Mouse (Mus musculus) bone marrow macrophage, adult 2 months (primary cell): ENCODE measurements around the gene Trim34b. TPM values are rescaled to one million over a fixed set of nuclear protein-coding genes. Genes with fewer than 3 reads are reported as not detected.
"Not testable (repeated sequence)": the region's sequence is repeated elsewhere in the genome, so short reads cannot be mapped to it uniquely, and the experiment has no call there.

Experiments used
- H3K27ac ChIP-seq: 2 replicates; pipeline ENCODE4 v1.5.1; 2012; ENCODE audit warnings: low read depth, low read length; ENCODE audit not compliant: insufficient read depth
- H3K4me1 ChIP-seq: 2 replicates; pipeline ENCODE4 v1.6.1; 2012; ENCODE audit warnings: low read length; ENCODE audit not compliant: control insufficient read depth, insufficient read depth
- H3K4me3 ChIP-seq: 2 replicates; pipeline ENCODE4 v1.5.1; 2012; ENCODE audit warnings: mild to moderate bottlenecking, low read length, moderate library complexity; ENCODE audit not compliant: insufficient read depth
- CTCF ChIP-seq: IDR thresholded peaks from 2 replicates; pipeline ENCODE4 v1.5.1; 2012; ENCODE audit warnings: low read depth, mild to moderate bottlenecking, low read length, moderate library complexity
- POLR2A ChIP-seq: IDR thresholded peaks from 2 replicates; pipeline ENCODE4 v1.6.1; 2012; ENCODE audit warnings: mild to moderate bottlenecking, low read depth, low read length, borderline replicate concordance
- polyA plus RNA-seq: library from polyadenylated mRNA; stranded (reverse); fragments of >200 nt; gene quantifications from 2 replicates; pipeline ENCODE4 v1.2.4, GENCODE M21; 2012; ENCODE audit not compliant: missing spikeins, insufficient read depth, insufficient read length

The Trim34b gene
- 2.5 TPM in 1 of 2 replicates, not detected in the other for polyA plus RNA-seq

DNA sequence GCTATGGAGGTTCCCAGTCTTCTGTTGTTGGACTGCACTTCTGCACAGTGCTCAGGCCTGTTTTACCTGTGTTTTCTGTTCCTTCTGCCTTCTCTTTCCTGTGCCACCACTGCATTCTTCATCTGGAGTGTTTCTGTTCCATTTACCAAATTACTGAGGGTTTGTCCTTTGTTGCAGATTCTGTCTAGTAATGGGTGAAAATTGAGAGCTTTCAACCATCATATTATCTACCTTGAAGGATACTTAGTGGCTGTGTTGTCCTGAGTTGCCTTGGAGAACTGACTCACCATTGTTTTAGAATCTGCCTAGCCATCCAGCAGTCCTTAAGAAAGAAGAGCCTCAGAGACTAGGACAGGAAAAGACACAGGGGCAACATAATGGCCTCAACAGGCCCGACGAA, at the start of gene Trim34b:
Gene Trim34b, plus strand, starts transcription at position 301 of the 400 bp plus-strand sequence.
- not testable (repeated sequence) for H3K27ac ChIP-seq, H3K4me3 ChIP-seq, H3K4me1 ChIP-seq

DNA sequence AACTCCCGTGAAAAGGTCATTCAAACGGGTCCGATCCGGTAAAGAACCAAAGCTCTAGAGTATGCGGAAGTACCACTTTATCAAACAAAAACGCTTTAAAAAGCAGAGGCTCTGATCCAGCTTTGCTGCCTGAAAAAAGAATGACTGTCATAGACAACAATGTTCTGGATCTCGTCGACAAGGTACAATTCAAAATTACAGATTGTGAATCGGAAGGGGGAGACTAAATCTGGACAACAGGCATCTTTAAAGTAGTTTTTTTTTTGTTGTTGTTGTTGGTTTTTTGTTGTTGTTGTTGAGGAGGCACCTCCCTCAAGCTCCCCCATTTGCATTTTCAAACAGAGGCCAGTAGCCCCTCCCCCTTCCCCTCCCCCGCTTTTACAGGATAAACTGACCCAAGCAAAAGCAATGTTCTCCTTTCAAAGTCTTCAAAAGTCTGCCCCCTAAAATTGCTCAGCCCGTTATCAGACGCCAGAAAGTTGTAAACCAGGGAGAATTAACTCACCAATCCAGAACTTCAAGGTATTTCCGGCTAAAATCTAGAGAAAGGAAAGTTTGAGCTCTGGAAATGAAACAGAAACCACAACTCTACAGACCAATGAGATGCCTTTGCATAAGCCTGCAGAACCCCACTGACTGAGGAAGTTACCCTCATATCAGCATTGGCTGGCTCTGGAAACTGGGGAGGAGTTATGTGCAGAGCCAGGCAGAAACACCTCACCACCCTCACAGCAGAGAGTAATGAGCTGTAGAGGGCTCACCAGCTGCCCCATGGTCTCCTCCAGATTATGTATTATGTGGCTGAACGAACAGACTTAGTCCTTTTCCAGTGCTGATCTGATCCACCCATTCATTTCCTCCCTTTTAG, 41.5 kb upstream of the Trim34b start, which contains the start of gene Trim5:
Gene Trim5, minus strand, starts transcription at position 519 of the 868 bp plus-strand sequence.
- H3K27ac ChIP-seq, H3K4me3 ChIP-seq, H3K4me1 ChIP-seq: not testable (repeated sequence)

GRCm38 (mm10) chr7:104290641-104291040, 38.6 kb upstream of the Trim34b start:
- Histone ChIP-seq H3K4me3 (no peak overlapping the region), H3K27ac (no peak overlapping the region), H3K4me1 (no peaks in the 10 kb centered on the region)
- TF ChIP-seq POLR2A (no peak), CTCF (no peak)

GRCm38 (mm10) chr7:104291638-104292400, 37.5 kb upstream of the Trim34b start:
- H3K4me3 ChIP-seq = no peak overlapping the region
- no peaks in the 10 kb centered on the region for H3K4me1 ChIP-seq
- TF ChIP-seq POLR2A (no peak), CTCF (no peak)
- H3K27ac ChIP-seq = no peak overlapping the region

DNA sequence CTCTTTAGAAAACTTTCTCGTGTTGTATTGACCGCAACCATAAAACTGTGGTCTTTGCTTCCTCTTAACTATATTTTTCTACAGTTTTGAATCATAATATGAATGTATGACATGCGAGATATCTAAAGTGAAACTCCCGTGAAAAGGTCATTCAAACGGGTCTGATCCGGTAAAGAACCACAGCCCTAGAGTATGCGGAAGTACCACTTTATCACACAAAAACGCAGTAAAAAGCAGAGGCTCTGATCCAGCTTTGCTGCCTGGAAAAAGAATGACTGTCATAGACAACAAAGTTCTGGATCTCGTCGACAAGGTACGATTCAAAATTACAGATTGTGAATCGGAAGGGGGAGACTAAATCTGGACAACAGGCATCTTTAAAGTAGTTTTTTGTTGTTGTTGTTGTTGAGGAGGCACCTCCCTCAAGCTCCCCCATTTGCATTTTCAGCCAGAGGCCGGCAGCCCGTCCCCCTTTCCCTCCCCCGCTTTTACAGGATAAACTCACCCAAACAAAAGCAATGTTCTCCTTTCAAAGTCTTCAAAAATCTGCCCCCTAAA, 14.4 kb upstream of the Trim34b start:
- TF ChIP-seq CTCF (no peak), POLR2A (no peak)

DNA sequence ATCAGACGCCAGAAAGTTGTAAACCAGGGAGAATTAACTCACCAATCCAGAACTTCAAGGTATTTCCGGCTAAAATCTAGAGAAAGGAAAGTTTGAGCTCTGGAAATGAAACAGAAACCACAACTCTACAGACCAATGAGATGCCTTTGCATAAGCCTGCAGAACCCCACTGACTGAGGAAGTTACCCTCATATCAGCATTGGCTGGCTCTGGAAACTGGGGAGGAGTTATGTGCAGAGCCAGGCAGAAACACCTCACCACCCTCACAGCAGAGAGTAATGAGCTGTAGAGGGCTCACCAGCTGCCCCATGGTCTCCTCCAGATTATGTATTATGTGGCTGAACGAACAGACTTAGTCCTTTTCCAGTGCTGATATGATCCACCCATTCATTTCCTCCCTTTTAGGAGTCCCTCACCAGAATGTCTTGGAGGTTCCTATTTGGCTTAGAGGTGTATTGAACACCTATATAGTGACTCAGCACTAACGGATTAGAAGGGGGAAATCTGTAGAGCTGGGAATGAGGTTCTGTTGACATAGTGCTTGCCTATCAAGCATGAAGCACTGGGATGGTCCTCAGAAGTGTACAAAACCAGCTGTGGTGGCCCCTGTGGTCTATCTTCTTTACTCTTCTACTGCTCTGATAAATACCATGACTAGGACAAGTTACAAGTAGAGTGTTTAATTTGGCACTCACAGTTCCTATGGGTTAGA, 13.7 kb upstream of the Trim34b start, which contains the start of gene Trim12a:
Gene Trim12a, minus strand, starts transcription at position 98 of the 712 bp plus-strand sequence.
- Histone ChIP-seq H3K4me3 (peak within 1 kb of the TSS; percentile 82), H3K27ac (peak within 1 kb of the TSS; percentile 79)
- not testable (repeated sequence) for H3K4me1 ChIP-seq

More for the DNA sequence above, 14.4 kb upstream of the Trim34b start:
- H3K27ac ChIP-seq = peak overlapping the region; percentile 79
- H3K4me3 ChIP-seq = peak overlapping the region; percentile 82
- H3K4me1 ChIP-seq = peaks cover 2% of the 10 kb centered on the region; the same call in 1 of the 2 replicates

- H3K4me3 ChIP-seq = no peak overlapping the region
- TF ChIP-seq CTCF = no peak
- no peak for TF ChIP-seq POLR2A
- H3K4me1 ChIP-seq = no peaks in the 10 kb centered on the region
- no peak overlapping the region for H3K27ac ChIP-seq
These were observed 7.2 kb upstream of the Trim34b start for GRCm38 (mm10) chr7:104322028-104322427.

GRCm38 (mm10) chr7:104335547-104335946, 6.3 kb downstream of the Trim34b start:
- not testable (repeated sequence) for H3K27ac ChIP-seq, H3K4me3 ChIP-seq, H3K4me1 ChIP-seq

DNA sequence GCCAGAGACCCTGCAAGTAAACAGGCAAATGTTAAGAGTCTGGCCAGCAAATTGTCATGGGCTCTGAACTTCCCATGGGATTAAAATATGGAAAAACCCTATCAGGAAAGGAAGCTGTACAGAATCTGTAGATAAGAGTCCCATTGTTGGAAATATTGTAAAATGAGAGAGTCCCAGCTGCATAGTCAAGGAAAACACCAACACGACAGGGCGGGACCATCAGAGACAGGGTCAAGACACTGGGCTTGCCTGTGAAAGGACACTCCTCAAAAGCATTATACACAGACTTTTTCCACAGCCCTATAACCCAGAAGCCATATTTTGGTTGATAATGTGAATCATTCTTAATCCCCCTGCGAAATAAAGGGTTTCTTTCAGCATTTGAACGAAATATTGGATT, 11.5 kb downstream of the Trim34b start:
- not testable (repeated sequence) for H3K4me3 ChIP-seq, H3K4me1 ChIP-seq, H3K27ac ChIP-seq

- not testable (repeated sequence) for H3K27ac ChIP-seq, H3K4me3 ChIP-seq, H3K4me1 ChIP-seq
These were observed 18.8 kb downstream of the Trim34b start for GRCm38 (mm10) chr7:104348043-104348442.
